Mouse (Mus musculus) olfactory bulb, adult 2 months (tissue): ENCODE data around the gene Gm47841.

Source experiments
- CTCF ChIP-seq: fragments of 200-500 bp; IDR thresholded peaks from 2 replicates; pipeline ENCODE4 v1.5.1; 2012; ENCODE audit warnings: low read depth, mild to moderate bottlenecking, low read length, moderate library complexity; ENCODE audit not compliant: insufficient read depth
- POLR2A ChIP-seq: fragments of 200-500 bp; IDR thresholded peaks from 2 replicates; pipeline ENCODE4 v1.6.1; 2012; ENCODE audit warnings: mild to moderate bottlenecking, low read depth, low read length, moderate library complexity; ENCODE audit not compliant: insufficient read depth

- TF ChIP-seq CTCF (no peak), POLR2A (no peak)
Measured at GRCm38 (mm10) chr15:101084499-101084898, 37.3 kb upstream of the Gm47841 start.
